Mouse (Mus musculus) heart, embryonic 16.5 days (tissue): Measurements from ENCODE around the gene Styx. TPM values are rescaled to one million over a fixed set of nuclear protein-coding genes. Genes with fewer than 3 reads are reported as not detected.

Experiments used
- ATAC-seq: fragments of 200-750 bp; cut with Nextera tagmentation; replicated peaks from 2 replicates; pipeline ENCODE4 v1.8.0; 2017; ENCODE audit warnings: moderate number of reproducible peaks; ENCODE audit not compliant: insufficient read depth, low FRiP score; ENCODE audit errors: extremely low read depth
- H3K27ac ChIP-seq: fragments of 300-500 bp; sonication (generic); 2 replicates; pipeline ENCODE4 v1.5.1; 2014; ENCODE audit warnings: mild to moderate bottlenecking, low read length, control low read depth, moderate library complexity
- H3K27me3 ChIP-seq: fragments of 300-500 bp; sonication (generic); 2 replicates; pipeline ENCODE4 v1.6.1; 2014; ENCODE audit warnings: low read length, mixed read lengths; ENCODE audit not compliant: control insufficient read depth, insufficient read depth
- H3K36me3 ChIP-seq: fragments of 300-500 bp; sonication (generic); 2 replicates; pipeline ENCODE4 v1.6.1; 2014; ENCODE audit not compliant: control insufficient read depth, insufficient read depth
- H3K4me1 ChIP-seq: fragments of 300-500 bp; sonication (generic); 2 replicates; pipeline ENCODE4 v1.6.1; 2014; ENCODE audit warnings: low read length, mixed read lengths; ENCODE audit not compliant: control insufficient read depth, insufficient read depth
- H3K4me2 ChIP-seq: fragments of 300-500 bp; sonication (generic); 2 replicates; pipeline ENCODE4 v1.6.1; 2014; ENCODE audit warnings: low read depth, mild to moderate bottlenecking, control low read depth, low read length
- H3K4me3 ChIP-seq: fragments of 300-500 bp; sonication (generic); 2 replicates; pipeline ENCODE4 v1.5.1; 2014; ENCODE audit warnings: mild to moderate bottlenecking, control low read depth, low read length
- H3K9ac ChIP-seq: fragments of 300-500 bp; sonication (generic); 2 replicates; pipeline ENCODE4 v1.6.1; 2014; ENCODE audit warnings: low read length, control low read depth
- H3K9me3 ChIP-seq: fragments of 300-500 bp; sonication (generic); replicated peaks from 2 replicates; pipeline ENCODE4 v1.6.1; 2016; ENCODE audit warnings: low read length; ENCODE audit not compliant: control insufficient read depth
- WGBS: fragments of 180-500 bp; shearing (Covaris S2); extraction: QIAGEN DNeasy Blood & Tissue Kit; methylation state at CpG from one replicate; pipeline ENCODE4 v1.1.7; 2014; 5-methylcytosine and 5-hydroxymethylcytosine counted together
- polyA plus RNA-seq: library from polyadenylated mRNA; unstranded; fragments of >200 nt; fragmentation: Nextera tagmentation; extraction: Ambion mirVana; gene quantifications from 2 replicates; pipeline ENCODE4 v1.2.1, GENCODE M21; 2015

Styx gene
- polyA plus RNA-seq, 1 experiment from 2014 or later: 49.2 TPM

GRCm38 (mm10) chr14:45328072-45328713 is 22.7 kb upstream of the Styx start:
- H3K4me2 ChIP-seq: no peak overlapping the region
- H3K4me3 ChIP-seq: no peak overlapping the region
- no peaks in the 10 kb centered on the region for H3K27me3 ChIP-seq
- peaks cover 14% of the 10 kb centered on the region for H3K36me3 ChIP-seq
- H3K27ac ChIP-seq: no peak overlapping the region
- no peaks in the 10 kb centered on the region for H3K9me3 ChIP-seq
- WGBS: 89% methylated on average over 4 of the region's 4 CpGs
- ATAC-seq: no peak
- peaks cover 6% of the 10 kb centered on the region for H3K4me1 ChIP-seq
- H3K9ac ChIP-seq: no peak overlapping the region

GRCm38 (mm10) chr14:45329018-45329588 is 21.8 kb upstream of the Styx start:
- Histone ChIP-seq H3K4me3 (peak overlapping the region; percentile 98), H3K9ac (peak overlapping the region; percentile 55), H3K36me3 (peaks cover 17% of the 10 kb centered on the region), H3K4me1 (peaks cover 6% of the 10 kb centered on the region), H3K27ac (no peak overlapping the region), H3K4me2 (peak overlapping the region; percentile 63), H3K27me3 (no peaks in the 10 kb centered on the region), H3K9me3 (no peaks in the 10 kb centered on the region)
- ATAC-seq: no peak; the same call in 1 of the 2 replicates
- WGBS: 11% methylated on average over 8 of the region's 8 CpGs

- H3K4me2 ChIP-seq: peak within 1 kb of the TSS; percentile 88
- H3K9me3 ChIP-seq: no peaks in the 10 kb centered on the region
- H3K27me3 ChIP-seq: no peaks in the 10 kb centered on the region
- peak within 1 kb of the TSS; percentile 98 for H3K4me3 ChIP-seq
- H3K36me3 ChIP-seq: peaks cover 17% of the 10 kb centered on the region
- H3K9ac ChIP-seq: peak within 1 kb of the TSS; percentile 98
- peaks cover 6% of the 10 kb centered on the region for H3K4me1 ChIP-seq
- under 1% methylated on average over 44 of the region's 44 CpGs for WGBS
- peak; percentile 97 for ATAC-seq
- H3K27ac ChIP-seq: peak within 1 kb of the TSS; percentile 90
Observed at GRCm38 (mm10) chr14:45329589-45330181, 21.2 kb upstream of the Styx start, which contains the start of gene Psmc6. Gene Psmc6, plus strand, starts transcription at chr14:45329788.

GRCm38 (mm10) chr14:45364211-45365195 is 13.6 kb downstream of the Styx start:
- WGBS: 75% methylated on average over 16 of the region's 16 CpGs
- no peaks in the 10 kb centered on the region for H3K27me3 ChIP-seq

GRCm38 (mm10) chr14:45365196-45365587 is 14.3 kb downstream of the Styx start:
- Histone ChIP-seq H3K4me3 (no peak overlapping the region), H3K27me3 (no peaks in the 10 kb centered on the region), H3K36me3 (peaks cover 12% of the 10 kb centered on the region), H3K27ac (no peak overlapping the region), H3K4me1 (no peaks in the 10 kb centered on the region), H3K9ac (no peak overlapping the region), H3K4me2 (no peak overlapping the region), H3K9me3 (no peaks in the 10 kb centered on the region)
- ATAC-seq: no peak
- WGBS: 90% methylated on average over 6 of the region's 6 CpGs

More at GRCm38 (mm10) chr14:45364211-45365195, 13.6 kb downstream of the Styx start:
- Histone ChIP-seq H3K36me3 (peaks cover 6% of the 10 kb centered on the region), H3K4me2 (no peak overlapping the region), H3K9ac (no peak overlapping the region), H3K4me1 (no peaks in the 10 kb centered on the region), H3K4me3 (no peak overlapping the region), H3K9me3 (no peaks in the 10 kb centered on the region), H3K27ac (no peak overlapping the region)
- no peak for ATAC-seq

- no peaks in the 10 kb centered on the region for H3K27me3 ChIP-seq
- H3K9ac ChIP-seq: no peak overlapping the region
- ATAC-seq: no peak
- H3K4me1 ChIP-seq: no peaks in the 10 kb centered on the region
- H3K4me2 ChIP-seq: no peak overlapping the region
- H3K9me3 ChIP-seq: no peaks in the 10 kb centered on the region
- peaks cover 12% of the 10 kb centered on the region; the same call in 1 of the 2 replicates for H3K36me3 ChIP-seq
- no peak overlapping the region for H3K27ac ChIP-seq
- H3K4me3 ChIP-seq: no peak overlapping the region
- 90% methylated on average over 3 of the region's 3 CpGs for WGBS
Observed at GRCm38 (mm10) chr14:45378771-45379170, 27.9 kb downstream of the Styx start.

GRCm38 (mm10) chr14:45380756-45381155 is 29.9 kb downstream of the Styx start:
- no peak overlapping the region for H3K4me3 ChIP-seq
- no peaks in the 10 kb centered on the region for H3K9me3 ChIP-seq
- no peaks in the 10 kb centered on the region for H3K27me3 ChIP-seq
- H3K27ac ChIP-seq: no peak overlapping the region
- WGBS: 77% methylated on average over 6 of the region's 6 CpGs
- H3K4me2 ChIP-seq: no peak overlapping the region
- H3K36me3 ChIP-seq: peaks cover 12% of the 10 kb centered on the region; the same call in 1 of the 2 replicates
- ATAC-seq: no peak
- H3K4me1 ChIP-seq: no peaks in the 10 kb centered on the region
- H3K9ac ChIP-seq: no peak overlapping the region

GRCm38 (mm10) chr14:45382912-45383311 is 32.0 kb downstream of the Styx start:
- no peak overlapping the region for H3K4me2 ChIP-seq
- no peak overlapping the region for H3K4me3 ChIP-seq
- H3K4me1 ChIP-seq: peaks cover 9% of the 10 kb centered on the region
- H3K27me3 ChIP-seq: no peaks in the 10 kb centered on the region
- H3K36me3 ChIP-seq: peaks cover 12% of the 10 kb centered on the region; the same call in 1 of the 2 replicates
- ATAC-seq: no peak
- H3K9me3 ChIP-seq: no peaks in the 10 kb centered on the region
- 84% methylated on average over 4 of the region's 4 CpGs for WGBS
- no peak overlapping the region for H3K9ac ChIP-seq
- no peak overlapping the region for H3K27ac ChIP-seq
